Mouse (Mus musculus) natural killer cell, adult 2 months (primary cell): ENCODE results near the gene Psmc3ip.
"Not testable (repeated sequence)": the region's sequence is repeated elsewhere in the genome, so short reads cannot be mapped to it uniquely, and the experiment has no call there.

Experiments
- DNase-seq, 2 experiments: peaks; one replicate each; pipeline ENCODE4 v3.0.0; 2022; ENCODE audit warnings: low spot score in 2 of 2

Gene Psmc3ip

DNA sequence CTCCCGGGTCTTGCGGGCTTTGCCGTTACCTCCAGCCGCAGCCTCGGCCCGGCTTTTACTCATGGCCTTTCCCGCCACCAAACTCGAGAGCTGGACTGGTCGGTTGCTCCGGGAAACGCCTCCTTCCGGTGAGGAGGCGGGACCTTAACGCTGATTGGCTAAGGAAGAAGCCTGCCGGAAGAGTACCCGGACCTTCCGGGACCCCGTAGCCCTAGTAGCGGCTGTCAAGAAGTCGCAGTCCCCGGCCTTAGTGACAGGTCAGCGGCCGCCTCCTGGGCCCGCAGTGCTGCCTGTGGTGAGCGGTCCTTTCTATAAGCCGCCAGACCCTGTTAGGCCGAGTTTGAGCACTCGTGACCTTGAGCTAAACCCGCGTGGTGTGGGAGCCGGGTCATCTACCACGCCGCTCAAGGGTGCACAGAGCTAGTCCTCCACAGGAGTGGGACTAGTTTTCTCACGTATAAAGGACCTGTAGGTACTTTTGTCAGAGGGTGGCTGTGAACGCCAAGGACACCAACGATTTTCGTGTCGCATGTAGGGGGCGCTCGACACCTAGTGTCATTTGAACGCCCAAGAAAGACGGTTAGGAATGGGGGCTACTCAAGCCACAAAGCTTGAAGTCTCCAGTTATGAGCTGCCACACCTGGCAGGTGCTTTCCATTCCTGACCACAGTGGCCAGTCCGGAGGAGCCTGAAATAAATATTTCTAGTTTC, at the start of gene Psmc3ip:
TSS of gene Psmc3ip (minus strand) at position 123 of the 711 bp plus-strand sequence.
- peak; percentile 91 for DNase-seq

DNA sequence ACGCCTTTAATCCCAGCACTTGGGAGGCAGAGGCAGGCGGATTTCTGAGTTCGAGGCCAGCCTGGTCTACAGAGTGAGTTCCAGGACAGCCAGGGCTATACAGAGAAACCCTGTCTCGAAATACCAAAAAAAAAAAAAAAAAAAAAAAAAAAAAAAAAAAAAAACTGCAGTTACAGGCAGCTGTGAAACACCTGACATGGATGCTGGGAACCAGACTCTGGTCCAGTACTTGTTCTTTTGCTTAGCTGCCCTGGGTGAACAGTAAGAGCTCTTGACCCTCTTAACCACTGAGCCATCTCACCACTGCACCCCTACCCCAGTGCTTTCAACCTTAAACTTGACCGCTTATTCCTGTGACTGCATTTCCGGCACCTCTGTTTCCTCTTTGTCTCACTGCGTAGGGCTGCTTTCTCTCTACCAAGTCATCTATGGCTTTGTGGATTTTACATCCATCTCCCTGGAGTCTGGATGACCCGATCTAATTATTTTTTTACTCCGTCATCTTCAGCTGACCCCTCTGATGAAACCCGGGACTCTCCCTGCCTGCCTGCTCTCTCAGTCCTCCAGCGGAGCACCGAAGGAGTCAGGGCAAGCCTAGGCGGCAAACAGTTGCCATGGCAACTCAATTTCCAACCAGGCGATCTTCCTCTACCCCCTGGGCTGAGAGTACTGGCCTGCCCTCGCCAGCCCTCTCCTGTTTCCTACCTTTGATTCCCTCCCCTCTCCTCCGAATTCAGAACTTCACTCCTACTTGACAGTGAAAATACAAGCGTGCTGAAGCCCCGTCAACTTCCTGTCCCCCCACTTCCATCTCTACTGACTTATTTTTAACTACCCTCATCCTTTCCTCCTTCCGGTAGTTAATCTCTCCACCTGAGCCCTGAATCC, 48.3 kb upstream of the Psmc3ip start:
- DNase-seq = peak; percentile 53 to 63

DNA sequence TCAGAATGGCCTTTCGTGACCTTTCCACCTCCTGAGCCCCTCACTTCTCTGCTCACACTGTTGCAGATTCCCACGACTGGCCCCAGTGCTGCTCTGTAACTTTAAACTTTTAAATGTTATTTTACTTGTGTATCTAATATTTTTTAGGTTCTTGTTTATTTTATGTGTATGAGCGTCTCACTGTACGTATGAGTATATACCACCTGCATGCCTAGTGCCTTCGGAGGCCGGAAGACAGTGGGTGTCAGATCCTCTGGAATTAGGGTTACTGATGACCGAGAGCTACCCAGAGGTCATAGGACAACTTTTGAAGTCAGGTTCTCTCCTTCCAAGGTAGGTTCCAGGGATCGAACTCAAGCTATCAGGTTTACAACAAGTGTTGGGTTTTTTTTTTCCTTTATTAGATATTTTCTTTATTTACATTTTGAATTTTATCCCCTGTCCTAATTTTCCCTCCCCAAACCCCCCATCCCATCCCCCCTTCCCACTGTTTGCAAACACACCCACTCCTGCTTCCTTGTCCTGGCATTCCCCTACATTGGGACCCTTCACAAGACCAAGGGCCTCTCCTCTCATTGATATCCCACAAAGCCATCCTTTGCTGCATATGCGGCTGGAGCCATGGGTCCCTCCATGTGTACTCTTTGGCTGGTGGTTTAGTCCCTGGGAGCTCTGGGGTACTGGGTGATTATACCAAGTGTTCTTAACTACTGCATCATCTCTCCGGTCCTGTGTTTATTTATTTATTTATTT, 47.2 kb upstream of the Psmc3ip start:
- DNase-seq = no peak

DNA sequence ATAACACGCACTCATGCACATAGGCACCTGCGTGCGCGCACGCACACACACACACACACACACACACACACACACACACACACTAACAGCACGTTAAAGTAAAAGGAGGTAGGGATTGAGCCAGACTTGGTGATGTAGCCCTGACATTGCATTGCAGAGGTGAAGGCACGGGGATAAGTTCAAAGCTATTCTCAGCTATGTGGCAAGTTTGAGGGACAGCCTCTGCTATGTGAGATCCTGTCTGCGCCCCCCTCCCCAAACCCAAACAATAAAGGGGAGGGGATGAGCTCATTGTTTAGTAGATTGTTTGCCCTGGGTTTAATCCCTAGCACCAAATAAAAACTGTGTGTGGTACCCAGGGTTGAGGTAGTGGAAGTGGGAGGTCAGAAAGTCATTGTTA, 45.9 kb upstream of the Psmc3ip start:
- no peak for DNase-seq

- no peak for DNase-seq
Observed at GRCm38 (mm10) chr11:101140164-101140819, 45.1 kb upstream of the Psmc3ip start.

DNA sequence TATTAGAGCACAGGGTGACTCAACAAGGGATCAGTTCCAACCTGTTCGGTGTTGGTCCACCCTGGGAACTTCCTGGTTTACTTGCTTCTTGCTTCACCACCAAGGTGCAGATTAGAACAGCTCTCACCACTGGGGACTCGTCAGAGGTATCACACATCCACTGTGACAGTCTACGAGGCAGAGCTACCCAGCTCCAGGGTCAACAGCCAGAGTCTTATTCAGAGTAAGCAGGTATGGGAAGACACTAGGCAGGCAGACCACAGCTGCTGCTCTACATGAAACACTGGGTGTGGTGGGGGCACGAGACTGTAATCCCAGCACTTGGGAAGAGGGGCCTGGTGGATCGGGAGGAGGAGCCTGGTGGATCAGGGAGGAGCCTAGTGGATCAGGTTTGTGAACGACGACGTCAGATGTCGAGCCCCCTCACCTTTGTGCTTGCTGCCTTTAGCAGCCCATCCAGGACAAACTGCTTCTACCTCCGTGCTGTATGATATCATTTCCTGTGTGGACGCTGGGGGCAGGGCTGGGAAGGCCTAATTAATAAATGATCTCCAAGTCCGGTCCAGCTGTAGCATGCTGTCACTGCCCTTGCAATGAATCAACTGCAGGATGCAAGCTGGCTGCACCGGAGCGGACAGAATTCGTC, 43.4 kb upstream of the Psmc3ip start:
- DNase-seq = no peak

DNA sequence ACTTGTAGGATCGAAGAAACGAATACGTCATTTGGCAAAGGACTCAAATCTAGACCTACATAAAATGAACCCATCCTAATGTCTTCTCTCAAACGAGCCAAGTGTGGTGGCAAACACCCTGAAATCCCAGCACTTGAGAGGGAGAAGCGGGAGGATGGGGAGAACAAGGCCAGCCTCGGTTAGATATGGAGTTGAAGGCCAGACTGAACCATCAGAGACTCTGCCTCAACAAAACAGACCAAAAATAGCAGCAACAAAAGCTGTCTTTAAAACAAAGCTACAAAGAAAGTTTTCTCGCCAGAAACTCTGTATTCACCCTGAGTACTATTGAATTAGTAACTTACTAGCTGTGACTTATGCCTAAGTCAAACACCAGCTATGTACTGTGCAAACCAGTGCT, 41.8 kb upstream of the Psmc3ip start:
- DNase-seq = no peak

- DNase-seq = no peak
Observed at GRCm38 (mm10) chr11:101134217-101134865, 39.1 kb upstream of the Psmc3ip start.

GRCm38 (mm10) chr11:101133037-101133436, 37.8 kb upstream of the Psmc3ip start:
- no peak for DNase-seq

GRCm38 (mm10) chr11:101131701-101132100, 36.5 kb upstream of the Psmc3ip start:
- DNase-seq = no peak

GRCm38 (mm10) chr11:101131187-101131586, 36.0 kb upstream of the Psmc3ip start:
- no peak for DNase-seq

- no peak for DNase-seq
Observed at GRCm38 (mm10) chr11:101130056-101130756, 35.0 kb upstream of the Psmc3ip start.

DNA sequence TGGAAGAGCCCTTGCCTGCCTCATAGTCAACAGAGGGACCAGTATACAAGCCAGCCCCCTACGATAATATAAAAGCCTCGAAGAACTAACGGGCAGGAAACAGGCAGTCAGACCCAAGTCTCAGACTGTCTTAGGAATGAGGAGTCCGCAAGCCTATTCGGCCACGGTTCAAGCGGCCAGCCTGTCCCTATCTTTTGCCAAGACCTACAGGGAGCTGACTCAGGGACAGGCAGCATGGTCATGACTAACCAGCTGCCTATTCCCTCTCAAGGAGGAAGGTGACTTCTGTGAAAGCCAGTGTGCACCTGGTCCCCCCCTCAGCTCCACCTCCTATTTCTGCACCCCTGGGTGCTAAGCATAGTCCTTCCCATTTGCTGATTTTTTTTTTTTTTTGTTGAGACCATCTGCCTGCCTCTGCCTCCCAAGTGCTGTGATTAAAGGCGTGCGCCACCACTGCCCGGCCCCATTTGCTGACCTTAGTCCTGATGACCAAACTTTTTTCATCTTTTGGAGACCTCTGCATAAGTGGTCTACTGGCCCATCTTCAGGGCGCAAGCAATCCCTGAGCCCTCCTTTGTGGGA, 33.9 kb upstream of the Psmc3ip start:
- no peak for DNase-seq

- peak in 1 of 2 experiments; percentile 36 for DNase-seq
Observed at GRCm38 (mm10) chr11:101127075-101127474, 31.8 kb upstream of the Psmc3ip start.

DNA sequence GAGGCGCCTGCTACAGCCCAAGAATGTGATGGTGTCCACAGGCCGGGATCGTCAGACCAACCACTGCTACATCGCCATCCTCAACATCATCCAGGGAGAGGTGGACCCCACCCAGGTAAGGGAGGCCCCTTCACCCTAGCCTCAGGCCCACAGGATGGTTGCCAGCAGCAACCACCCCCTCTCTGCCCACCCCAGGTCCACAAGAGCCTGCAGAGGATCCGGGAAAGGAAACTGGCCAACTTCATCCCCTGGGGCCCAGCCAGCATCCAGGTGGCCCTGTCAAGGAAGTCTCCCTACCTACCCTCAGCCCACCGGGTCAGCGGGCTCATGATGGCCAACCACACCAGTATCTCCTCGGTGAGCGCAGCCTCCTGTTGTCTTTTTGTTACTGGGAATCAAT, 29.8 kb upstream of the Psmc3ip start:
- DNase-seq = not testable (repeated sequence)

GRCm38 (mm10) chr11:101124494-101124893, 29.3 kb upstream of the Psmc3ip start:
- DNase-seq = not testable (repeated sequence)

- DNase-seq = no peak
Observed at GRCm38 (mm10) chr11:101120545-101121188, 25.4 kb upstream of the Psmc3ip start.

GRCm38 (mm10) chr11:101119761-101120544, 24.7 kb upstream of the Psmc3ip start, which contains the start of the genes Retreg3 and Tubg1:
TSS of gene Retreg3 (minus strand) at chr11:101119893.
TSS of gene Tubg1 (plus strand) at chr11:101119938.
- DNase-seq = peak; percentile 99
